Mouse (Mus musculus) c-Kit-positive CD71-negative TER-119-negative erythroid progenitor cells, embryonic 14.5 days (primary cell): ENCODE data around the gene Prim2.
"Not testable (repeated sequence)": the region's sequence is repeated elsewhere in the genome, so short reads cannot be mapped to it uniquely, and the experiment has no call there.

ENCODE experiments used
- DNase-seq: peaks from one replicate; pipeline ENCODE4 v3.0.0-alpha.2; 2013; ENCODE audit warnings: low read depth

Prim2 gene

DNA sequence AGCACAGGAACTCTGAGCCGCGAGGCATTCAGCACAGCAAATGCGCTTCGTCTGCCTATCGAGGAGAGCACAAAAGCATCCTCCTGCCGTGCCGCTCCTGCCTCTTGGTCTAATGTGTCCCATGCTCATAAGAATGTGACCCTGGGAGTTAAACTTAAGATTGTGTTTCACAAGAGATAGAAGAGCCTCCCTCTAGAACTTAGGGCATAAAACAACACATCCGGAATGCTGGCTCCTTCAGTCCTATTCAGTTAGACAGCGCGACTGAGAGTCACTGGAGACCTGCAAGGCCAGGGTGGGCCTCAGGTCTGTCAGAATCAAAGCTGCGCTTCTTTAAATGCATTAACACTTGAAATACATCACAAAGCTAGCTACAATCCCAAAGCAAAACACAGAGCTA lies 18.7 kb downstream of the Prim2 start:
- no peak for DNase-seq

DNA sequence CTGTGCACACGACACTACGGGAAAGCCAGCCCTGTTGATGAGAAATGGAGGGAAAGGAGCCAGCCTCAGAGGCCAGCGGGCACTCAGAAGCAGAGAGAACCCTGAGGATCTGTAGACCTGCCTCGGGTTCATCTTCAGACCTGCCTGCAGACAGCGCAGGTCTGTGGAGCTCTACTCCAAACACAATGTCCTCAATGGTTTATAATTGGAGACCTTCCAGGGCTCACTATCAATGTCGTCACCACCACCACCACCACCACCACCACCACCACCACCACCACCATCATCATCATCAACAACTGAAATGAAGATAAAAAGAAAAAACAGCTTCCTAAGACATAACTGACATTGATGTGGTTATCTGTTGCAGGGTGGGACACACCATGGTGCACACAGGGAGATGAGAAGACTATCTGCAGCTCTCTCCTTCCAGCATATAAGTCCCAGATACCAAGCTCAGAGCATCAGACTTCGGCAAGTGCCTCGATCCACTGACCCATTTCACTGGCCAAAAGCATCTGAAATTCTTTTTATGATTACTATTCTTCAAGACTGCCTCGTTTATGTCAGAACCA lies 20.0 kb downstream of the Prim2 start:
- no peak for DNase-seq

DNA sequence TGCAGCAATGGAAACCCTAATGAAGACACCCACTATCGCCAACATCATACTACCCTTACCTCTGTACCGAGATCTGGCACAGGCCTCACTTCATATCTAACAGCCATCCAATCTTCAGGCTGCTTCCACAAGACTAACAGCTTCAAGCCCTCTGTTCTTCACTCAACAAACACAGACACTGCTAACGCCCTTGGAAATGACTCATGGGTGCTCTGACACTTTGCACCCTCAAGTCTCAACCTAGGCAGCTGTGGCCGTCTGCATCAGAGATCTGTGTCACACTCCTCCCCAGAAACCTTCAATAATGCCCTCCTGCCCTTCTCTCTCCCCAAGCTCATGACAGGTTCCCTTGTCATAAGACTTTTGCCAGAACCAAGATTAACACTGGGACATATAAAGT lies 20.6 kb downstream of the Prim2 start:
- DNase-seq: no peak

DNA sequence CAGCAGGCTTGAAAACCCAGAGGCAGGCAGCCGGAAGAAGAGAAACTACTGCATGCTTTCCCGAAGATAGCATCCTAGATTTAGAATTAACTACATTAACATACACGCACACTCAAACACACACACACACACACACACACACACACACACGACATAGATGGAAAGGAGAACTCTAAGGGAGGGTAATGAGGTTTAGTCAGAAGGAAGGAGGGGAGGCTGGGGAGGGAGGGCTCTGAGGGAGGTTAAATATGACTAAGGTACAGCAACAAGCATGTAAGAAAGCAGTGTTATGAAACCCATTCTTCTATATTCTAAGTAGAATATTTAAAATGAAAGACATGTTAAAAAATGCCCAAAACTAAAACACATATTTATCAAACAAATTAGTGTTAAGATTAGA lies 21.9 kb downstream of the Prim2 start:
- no peak for DNase-seq

GRCm38 (mm10) chr1:33647173-33647572 lies 22.4 kb downstream of the Prim2 start:
- DNase-seq: no peak

- DNase-seq: no peak
Observed at GRCm38 (mm10) chr1:33645689-33646088, 23.9 kb downstream of the Prim2 start.

DNA sequence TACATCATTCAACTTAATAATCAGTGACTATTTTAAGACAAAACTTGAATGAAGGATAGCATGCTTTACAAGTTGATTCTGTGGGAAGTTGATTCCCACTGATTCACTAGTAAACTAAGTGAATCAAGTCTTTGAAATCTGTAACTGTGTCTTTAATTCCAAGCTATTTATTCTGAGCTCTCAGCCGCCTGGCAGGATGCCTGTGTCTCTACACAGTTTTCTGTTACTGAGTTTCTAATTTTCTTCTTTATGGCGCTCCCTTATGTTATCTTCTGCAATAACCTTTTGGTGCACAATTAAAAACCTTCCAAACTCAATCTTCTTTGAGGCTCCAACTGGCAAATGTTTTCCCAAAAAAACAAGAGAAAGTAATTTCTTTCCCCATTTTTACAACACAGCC lies 28.5 kb downstream of the Prim2 start:
- no peak for DNase-seq

- DNase-seq: no peak
Observed at GRCm38 (mm10) chr1:33640089-33640488, 29.5 kb downstream of the Prim2 start.

- DNase-seq: no peak
Observed at GRCm38 (mm10) chr1:33639234-33639633, 30.4 kb downstream of the Prim2 start.

DNA sequence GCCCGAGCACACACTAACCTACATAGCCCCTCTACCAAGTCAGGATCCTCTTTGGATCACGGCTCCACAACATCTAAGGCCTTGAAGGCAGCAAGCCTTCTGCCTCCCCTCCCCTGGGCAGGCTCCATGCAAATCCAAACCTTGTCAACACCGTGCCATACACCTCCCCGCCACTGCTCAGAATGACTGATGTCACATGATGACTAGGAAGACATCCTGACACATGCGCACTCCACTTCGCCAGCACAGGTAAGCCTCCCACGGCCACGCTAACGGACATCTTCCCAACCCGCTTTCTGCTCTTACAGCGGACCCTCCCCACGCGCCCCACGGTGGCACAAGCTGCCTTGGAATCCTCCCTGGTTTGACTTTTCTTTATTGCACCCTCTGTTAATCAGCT lies 31.8 kb downstream of the Prim2 start:
- no peak for DNase-seq

DNA sequence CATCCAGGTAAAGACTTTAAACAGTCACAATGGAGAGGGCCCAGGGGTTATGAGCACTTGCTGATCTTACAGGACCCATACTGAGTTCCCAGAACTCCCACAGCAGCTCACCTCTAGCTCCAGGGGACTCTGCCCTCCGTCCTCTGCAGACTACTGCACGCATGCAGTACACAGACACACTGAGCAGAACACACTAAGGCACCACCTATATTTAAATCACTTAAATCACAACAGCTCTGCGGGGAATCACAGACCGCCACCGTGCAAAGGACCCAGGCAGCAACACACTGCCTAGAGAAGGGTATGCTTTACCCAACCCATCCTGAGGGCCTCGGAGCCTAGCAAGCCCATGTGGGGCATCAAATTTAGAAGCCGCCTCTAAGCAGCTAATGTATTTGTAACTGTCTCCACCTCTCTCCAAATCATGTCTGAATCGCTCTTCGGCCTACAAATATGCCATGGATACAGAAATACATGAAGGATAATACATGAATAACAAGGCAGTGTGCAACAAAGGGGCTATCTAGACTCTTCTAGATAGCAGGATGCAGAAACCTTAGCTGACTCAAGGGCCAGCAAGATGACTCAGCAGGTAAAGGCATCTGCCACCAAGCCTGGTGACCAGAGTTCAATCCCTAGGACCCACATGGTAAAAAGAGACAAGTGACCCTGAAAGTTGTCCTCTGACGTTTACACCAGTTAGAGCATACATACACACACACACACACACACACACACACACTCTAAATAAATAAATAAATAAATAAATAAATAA lies 33.0 kb downstream of the Prim2 start:
- DNase-seq: no peak

- DNase-seq: not testable (repeated sequence)
Observed at GRCm38 (mm10) chr1:33631002-33631618, 38.5 kb downstream of the Prim2 start.

GRCm38 (mm10) chr1:33627803-33628202 lies 41.8 kb downstream of the Prim2 start:
- no peak for DNase-seq

- DNase-seq: no peak
Observed at GRCm38 (mm10) chr1:33627070-33627469, 42.5 kb downstream of the Prim2 start.

DNA sequence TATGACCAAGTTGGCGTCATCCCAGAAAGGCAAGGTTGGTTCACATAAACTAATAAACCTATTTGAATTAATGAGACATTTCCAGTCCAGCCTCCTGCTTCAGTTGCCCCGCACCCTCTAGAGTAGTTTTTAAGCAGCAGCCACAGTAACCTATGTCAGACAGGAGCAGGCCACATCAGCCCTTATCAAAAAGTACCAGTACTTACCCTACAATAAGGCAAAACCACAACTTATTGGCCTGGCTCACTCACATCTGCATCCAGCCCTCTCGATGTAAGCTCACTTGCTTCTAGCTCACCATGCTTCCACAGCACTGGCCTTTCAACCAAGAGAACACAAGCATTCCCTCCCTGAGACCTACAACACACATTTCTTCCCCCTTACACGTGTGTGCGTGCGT lies 44.7 kb downstream of the Prim2 start:
- DNase-seq: peak; percentile 12

DNA sequence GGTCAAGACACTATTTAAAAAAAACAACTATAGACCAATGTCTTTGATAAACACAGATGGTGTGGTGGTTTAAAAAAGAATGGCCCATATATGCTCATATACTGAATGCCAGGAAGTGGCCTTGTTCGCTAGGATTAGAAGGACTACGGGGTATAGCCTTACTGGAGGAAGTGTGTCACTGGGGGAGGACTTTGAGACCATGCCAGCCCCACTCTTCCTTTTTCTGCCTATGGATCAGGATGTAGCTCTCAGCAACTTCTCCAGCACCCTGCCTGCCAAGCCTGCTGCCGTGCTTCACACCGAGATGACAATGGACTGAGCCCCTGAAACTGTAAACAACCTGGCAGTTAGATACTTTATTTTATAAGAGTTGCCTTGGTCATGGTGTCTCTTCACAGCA lies 45.2 kb downstream of the Prim2 start:
- no peak for DNase-seq

GRCm38 (mm10) chr1:33621791-33622190 lies 47.8 kb downstream of the Prim2 start:
- no peak for DNase-seq

- DNase-seq: no peak
Observed at GRCm38 (mm10) chr1:33620091-33620788, 49.4 kb downstream of the Prim2 start.

DNA sequence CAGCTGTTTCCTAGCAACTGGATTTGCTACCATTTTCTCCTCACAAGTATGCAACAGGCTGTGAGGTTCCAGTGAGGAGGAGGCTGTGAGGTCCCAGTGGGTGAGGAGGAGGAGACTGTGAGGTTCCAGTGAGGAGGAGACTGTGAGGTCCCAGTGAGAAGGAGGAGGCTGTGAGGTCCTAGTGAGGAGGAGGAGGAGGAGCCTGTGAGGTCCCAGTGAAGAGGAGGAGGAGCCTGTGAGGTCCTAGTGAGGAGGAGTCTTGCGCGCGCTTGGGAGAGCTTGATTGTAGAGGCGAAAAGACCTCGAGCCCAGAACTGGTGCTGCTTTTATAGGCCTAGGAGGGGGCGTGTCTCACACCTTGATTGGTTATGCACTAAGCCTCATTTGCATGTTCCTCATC lies 53.0 kb downstream of the Prim2 start:
- DNase-seq: not testable (repeated sequence)

DNA sequence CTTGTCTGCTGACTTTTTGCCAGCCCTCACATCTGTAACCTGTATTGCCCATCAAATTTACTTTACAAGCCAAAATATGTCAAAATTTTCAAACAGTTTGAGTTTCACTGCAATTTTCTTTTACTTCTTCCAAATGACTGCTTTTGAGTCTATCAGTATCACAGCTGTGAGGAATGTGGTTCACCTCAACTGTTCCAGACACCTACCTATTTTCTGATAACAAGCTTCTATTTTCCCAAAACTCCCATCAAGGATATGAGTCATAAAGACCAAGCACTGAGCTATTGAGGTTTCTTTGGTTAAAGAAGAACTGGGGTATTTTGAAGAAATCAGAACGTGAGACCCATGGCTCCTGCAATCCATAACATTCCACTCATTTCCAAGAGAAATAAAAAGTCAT lies 57.5 kb downstream of the Prim2 start:
- DNase-seq: no peak

DNA sequence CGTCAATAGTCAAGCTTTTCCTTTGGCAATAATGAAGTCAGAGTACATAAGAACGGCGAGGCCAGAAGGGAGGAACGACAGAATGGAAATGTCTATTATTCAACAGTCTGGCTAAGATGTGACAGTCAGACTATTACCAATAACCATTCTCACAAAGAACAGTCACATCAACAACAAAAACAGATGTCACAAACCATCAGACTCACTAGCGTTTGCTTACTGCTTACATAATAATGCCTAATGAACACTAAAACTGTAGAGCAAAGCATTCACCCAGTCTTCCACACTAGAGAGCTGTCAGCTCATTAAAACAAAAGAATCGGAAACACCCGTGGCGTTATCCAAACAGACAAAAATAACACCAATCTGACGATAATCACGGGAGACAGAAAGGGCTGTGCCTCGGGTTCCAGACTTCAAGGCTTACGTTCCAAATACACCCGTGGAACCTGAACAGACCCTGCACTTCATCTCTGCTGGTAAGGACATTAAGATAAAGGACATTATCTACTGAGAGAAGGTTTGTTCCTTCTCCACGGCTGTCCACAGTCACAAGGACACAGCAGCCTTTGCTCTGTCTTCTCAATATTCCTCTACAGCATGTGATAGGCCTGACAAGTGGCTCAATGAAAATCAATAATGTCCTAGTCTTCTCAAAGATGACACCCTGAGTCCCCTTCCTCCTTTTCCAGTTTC lies 59.4 kb downstream of the Prim2 start:
- no peak for DNase-seq

DNA sequence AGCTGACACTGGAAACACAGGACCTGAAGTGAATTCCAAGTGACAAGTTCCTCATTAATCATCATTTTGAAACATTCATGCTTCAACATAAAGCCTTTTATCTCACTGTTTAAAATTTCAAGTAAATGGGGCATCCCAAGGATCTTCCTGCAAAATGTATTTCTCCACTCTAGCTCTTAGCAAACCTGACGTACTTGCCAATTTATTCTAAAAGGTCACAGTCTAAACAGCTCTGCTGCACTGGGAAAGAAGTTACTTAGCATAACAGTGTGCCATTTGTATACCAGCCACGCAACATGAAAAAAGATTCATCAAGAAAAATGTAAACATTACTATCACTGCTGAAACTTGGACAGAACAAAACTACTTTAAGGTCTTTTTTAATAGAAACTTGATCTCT lies 61.5 kb downstream of the Prim2 start:
- no peak for DNase-seq
